Mouse (Mus musculus) limb, embryonic 14.5 days (tissue): ENCODE measurements around the gene Sh3bp4. TPM values are rescaled to one million over a fixed set of nuclear protein-coding genes. Genes with fewer than 3 reads are reported as not detected.
A peak's percentile ranks its signal among the peaks of the same experiment; 100 is the strongest.

Experiments
- ATAC-seq: fragments of 200-750 bp; cut with Nextera tagmentation; 2 replicates; pipeline ENCODE4 v1.8.0; 2017; ENCODE audit warnings: low read depth, moderate number of reproducible peaks, moderate TSS enrichment; ENCODE audit not compliant: low FRiP score
- DNase-seq: peaks from one replicate; pipeline ENCODE4 v3.0.0-alpha.2; 2015; ENCODE audit warnings: low spot score
- H3K27ac ChIP-seq: fragments of 300-500 bp; sonication (generic); replicated peaks from 2 replicates; pipeline ENCODE4 v1.5.1; 2014; ENCODE audit warnings: low read depth, mild to moderate bottlenecking, low read length, moderate library complexity, mixed read lengths
- H3K27me3 ChIP-seq: fragments of 300-500 bp; sonication (generic); 2 replicates; pipeline ENCODE4 v1.6.1; 2014; ENCODE audit warnings: low read length, mixed read lengths; ENCODE audit not compliant: control insufficient read depth, insufficient read depth
- H3K36me3 ChIP-seq: fragments of 300-500 bp; sonication (generic); 2 replicates; pipeline ENCODE4 v1.6.1; 2014; ENCODE audit warnings: mild to moderate bottlenecking, low read length, moderate library complexity, mixed read lengths; ENCODE audit not compliant: control insufficient read depth, insufficient read depth
- H3K4me1 ChIP-seq: fragments of 300-500 bp; sonication (generic); 2 replicates; pipeline ENCODE4 v1.6.1; 2014; ENCODE audit warnings: antibody characterized with exemption, low read length, mixed read lengths; ENCODE audit not compliant: control insufficient read depth, insufficient read depth
- H3K4me2 ChIP-seq: fragments of 300-500 bp; sonication (generic); replicated peaks from 2 replicates; pipeline ENCODE4 v1.6.1; 2014; ENCODE audit warnings: low read depth, mild to moderate bottlenecking, low read length, moderate library complexity; ENCODE audit not compliant: severe bottlenecking
- H3K4me3 ChIP-seq: fragments of 300-500 bp; sonication (generic); replicated peaks from 2 replicates; pipeline ENCODE4 v1.5.1; 2014; ENCODE audit warnings: low read length
- H3K9ac ChIP-seq: fragments of 300-500 bp; sonication (generic); 2 replicates; pipeline ENCODE4 v1.6.1; 2014; ENCODE audit warnings: mild to moderate bottlenecking, low read depth, low read length, moderate library complexity; ENCODE audit not compliant: severe bottlenecking
- H3K9me3 ChIP-seq: fragments of 300-500 bp; sonication (generic); 2 replicates; pipeline ENCODE4 v1.6.1; 2016; ENCODE audit warnings: low read length; ENCODE audit not compliant: control insufficient read depth
- POLR2A ChIP-seq: fragments of 200-500 bp; IDR thresholded peaks from 2 replicates; pipeline ENCODE4 v1.8.0; 2012; ENCODE audit warnings: inconsistent platforms, mild to moderate bottlenecking, moderate library complexity, borderline replicate concordance; ENCODE audit not compliant: insufficient read depth, insufficient read length; ENCODE audit errors: extremely low read depth
- WGBS: fragments of 180-500 bp; shearing (Covaris S2); extraction: QIAGEN DNeasy Blood & Tissue Kit; methylation state at CpG from one replicate; pipeline ENCODE4 v1.1.7; 2014; 5-methylcytosine and 5-hydroxymethylcytosine counted together
- polyA plus RNA-seq, 2 experiments: library from polyadenylated mRNA; depleted of rRNA in 1 of 2; stranded (reverse) in 1 of 2; unstranded in 1 of 2; fragments of >200 nt; fragmentation: Nextera tagmentation in 1 of 2; extraction: Ambion mirVana in 1 of 2; gene quantifications; 2 replicates each; pipeline versions ENCODE4 v1.2.1 to v1.2.3; 2012 to 2014

The Sh3bp4 gene
- polyA plus RNA-seq, 2 experiments, result 20.4 to 20.8 TPM

DNA sequence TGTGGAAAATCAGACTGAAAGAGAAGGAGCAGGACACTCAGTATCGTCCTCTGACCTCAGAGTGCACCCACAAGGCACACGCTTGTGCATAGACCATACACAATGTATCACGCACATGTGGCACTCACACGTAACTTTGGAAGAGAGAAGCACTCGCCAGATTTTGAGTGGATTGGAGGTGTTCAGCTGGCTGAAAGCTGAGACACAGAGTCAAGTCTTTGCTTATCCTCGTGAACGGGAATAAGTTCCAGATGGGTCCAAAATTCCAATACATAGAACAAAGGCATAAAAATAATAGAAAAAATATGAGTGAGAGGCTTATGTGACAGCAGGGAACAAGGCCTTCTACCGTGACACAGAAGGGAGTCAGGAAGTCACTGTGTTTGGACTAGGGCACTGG, 36.6 kb upstream of the Sh3bp4 start:
- DNase-seq (peak; percentile 58), ATAC-seq (peak; percentile 63; the same call in 1 of the 2 replicates)
- WGBS, result 21% methylated on average over 8 of the region's 8 CpGs

DNA sequence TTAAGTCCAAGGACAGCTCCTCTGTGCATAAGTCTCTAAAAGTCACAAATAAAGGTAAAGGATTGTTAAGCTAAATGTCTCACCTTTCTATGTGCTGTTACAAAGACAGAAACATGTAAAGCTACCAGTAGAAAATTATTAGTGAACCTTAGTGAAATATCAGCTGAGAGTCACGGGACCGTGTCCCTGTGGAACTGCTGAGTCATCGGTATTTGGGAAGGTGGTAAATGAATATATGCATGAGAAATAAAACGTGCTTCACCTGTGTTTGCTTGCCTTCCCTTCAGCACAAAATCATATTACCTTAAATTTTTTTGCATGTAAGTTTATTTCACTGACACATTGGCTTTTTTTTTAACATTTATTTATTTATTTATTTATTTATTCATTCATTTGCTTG, 36.2 kb upstream of the Sh3bp4 start:
- ATAC-seq, result no peak
- H3K4me1 ChIP-seq, result peaks cover 16% of the 10 kb centered on the region
- H3K9me3 ChIP-seq, result no peaks in the 10 kb centered on the region
- WGBS, result 42% methylated on average over 4 of the region's 4 CpGs
- H3K36me3 ChIP-seq, result no peaks in the 10 kb centered on the region
- TF ChIP-seq POLR2A, result no peak
- no peak overlapping the region for H3K9ac ChIP-seq
- no peak overlapping the region for H3K4me2 ChIP-seq
- peak overlapping the region; percentile 68 for H3K27ac ChIP-seq
- H3K27me3 ChIP-seq, result no peaks in the 10 kb centered on the region
- H3K4me3 ChIP-seq, result no peak overlapping the region
- no peak for DNase-seq

More for the DNA sequence above, 36.6 kb upstream of the Sh3bp4 start:
- no peak overlapping the region for H3K4me3 ChIP-seq
- no peak overlapping the region for H3K4me2 ChIP-seq
- no peak overlapping the region for H3K9ac ChIP-seq
- H3K27me3 ChIP-seq, result no peaks in the 10 kb centered on the region
- no peaks in the 10 kb centered on the region for H3K36me3 ChIP-seq
- peaks cover 16% of the 10 kb centered on the region for H3K4me1 ChIP-seq
- TF ChIP-seq POLR2A, result no peak
- H3K27ac ChIP-seq, result peak overlapping the region; percentile 68
- no peaks in the 10 kb centered on the region for H3K9me3 ChIP-seq

DNA sequence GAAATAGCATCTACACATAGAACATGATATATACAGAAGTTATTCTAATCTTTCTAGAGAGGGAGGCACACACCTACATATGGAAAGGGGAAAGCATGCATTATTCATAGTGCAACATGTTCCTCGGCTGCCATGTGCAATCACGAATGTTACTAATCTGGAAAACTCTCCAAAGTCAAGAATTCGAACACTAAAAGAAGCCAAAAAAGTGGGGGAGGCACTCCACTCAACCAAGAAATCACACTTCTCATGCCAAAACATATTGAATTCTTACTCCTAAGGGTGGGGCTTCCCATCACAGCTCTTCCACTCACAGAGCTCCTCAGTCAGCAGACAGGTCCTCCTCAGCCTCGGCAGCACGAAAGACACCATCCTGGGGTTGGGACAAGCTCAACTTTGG, 35.1 kb upstream of the Sh3bp4 start:
- no peak for TF ChIP-seq POLR2A
- no peaks in the 10 kb centered on the region for H3K9me3 ChIP-seq
- no peaks in the 10 kb centered on the region for H3K27me3 ChIP-seq
- 72% methylated on average over 5 of the region's 5 CpGs for WGBS
- H3K9ac ChIP-seq, result no peak overlapping the region
- peaks cover 25% of the 10 kb centered on the region for H3K4me1 ChIP-seq
- DNase-seq, result peak; percentile 56
- H3K4me2 ChIP-seq, result no peak overlapping the region
- no peaks in the 10 kb centered on the region for H3K36me3 ChIP-seq
- H3K4me3 ChIP-seq, result no peak overlapping the region
- no peak for ATAC-seq
- H3K27ac ChIP-seq, result no peak overlapping the region

DNA sequence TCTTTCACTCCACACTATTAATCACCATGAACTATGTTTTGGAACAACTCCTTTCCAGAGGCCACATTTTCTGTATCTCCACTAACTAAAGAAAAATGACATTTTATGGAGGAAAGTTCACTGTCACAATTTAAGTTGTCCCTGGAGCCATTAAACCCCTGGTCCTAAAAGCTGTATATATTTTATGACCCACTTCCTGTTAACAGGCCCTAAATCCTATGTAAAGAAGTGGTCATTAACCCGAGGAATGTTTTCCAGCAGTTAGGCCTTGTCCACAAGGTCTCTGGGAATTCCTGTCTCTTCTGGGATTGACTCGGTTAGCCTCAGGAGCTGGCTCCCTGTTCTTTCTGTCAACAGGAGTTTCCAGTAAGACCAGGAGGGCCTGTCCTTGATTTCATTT, 30.4 kb upstream of the Sh3bp4 start:
- Histone ChIP-seq H3K4me2 (no peak overlapping the region), H3K4me3 (no peak overlapping the region), H3K9me3 (no peaks in the 10 kb centered on the region), H3K27ac (no peak overlapping the region), H3K9ac (no peak overlapping the region), H3K36me3 (no peaks in the 10 kb centered on the region), H3K27me3 (no peaks in the 10 kb centered on the region), H3K4me1 (peaks cover 11% of the 10 kb centered on the region; the same call in 1 of the 2 replicates)
- ATAC-seq (no peak), DNase-seq (peak; percentile 44)
- 6% methylated on average over 2 of the region's 2 CpGs for WGBS
- TF ChIP-seq POLR2A, result no peak

DNA sequence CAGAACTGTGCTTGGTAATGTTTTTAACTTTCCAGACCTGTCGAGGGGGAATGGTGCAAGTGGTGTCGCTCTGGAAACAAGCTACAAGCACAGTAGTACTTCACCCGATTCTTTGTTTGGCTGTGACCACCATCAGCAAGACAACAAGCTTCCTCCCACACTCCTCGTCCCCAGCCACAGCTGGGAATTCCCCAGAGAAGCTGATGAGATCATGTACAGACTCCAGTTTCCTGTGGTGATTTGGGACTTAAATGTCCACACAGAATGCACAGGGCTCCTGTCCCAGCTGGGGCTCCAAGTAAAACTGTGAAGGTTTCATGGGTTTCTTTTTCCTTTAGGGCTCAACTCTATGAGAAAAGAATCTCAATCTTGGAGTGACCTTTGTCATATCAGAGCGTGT, 28.9 kb upstream of the Sh3bp4 start:
- H3K4me1 ChIP-seq, result peaks cover 11% of the 10 kb centered on the region; the same call in 1 of the 2 replicates
- no peak overlapping the region for H3K27ac ChIP-seq
- DNase-seq, result no peak
- 56% methylated on average over 5 of the region's 5 CpGs for WGBS
- H3K9ac ChIP-seq, result no peak overlapping the region
- no peaks in the 10 kb centered on the region for H3K27me3 ChIP-seq
- TF ChIP-seq POLR2A, result no peak
- no peaks in the 10 kb centered on the region for H3K36me3 ChIP-seq
- no peaks in the 10 kb centered on the region for H3K9me3 ChIP-seq
- no peak overlapping the region for H3K4me2 ChIP-seq
- no peak overlapping the region for H3K4me3 ChIP-seq
- ATAC-seq, result no peak

DNA sequence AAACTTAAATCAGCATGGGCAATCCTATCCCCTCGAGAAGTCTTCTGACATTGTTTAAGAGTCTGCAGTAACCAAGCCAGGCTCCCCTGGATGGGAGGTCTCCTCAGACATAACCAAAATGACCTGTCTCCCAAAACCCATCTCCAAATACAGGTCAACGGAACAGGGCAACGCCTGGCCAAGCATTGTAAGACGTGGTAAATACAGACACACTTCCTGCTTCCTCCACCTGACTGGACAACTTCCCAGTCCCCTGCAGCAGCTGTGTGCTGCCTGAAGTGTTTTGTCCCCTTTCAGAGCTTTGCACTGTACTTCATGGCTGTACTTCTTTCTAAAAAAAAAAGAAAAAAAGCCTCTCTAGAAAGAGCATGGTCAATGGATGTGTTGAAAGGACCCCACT, 28.1 kb upstream of the Sh3bp4 start:
- no peaks in the 10 kb centered on the region for H3K9me3 ChIP-seq
- no peaks in the 10 kb centered on the region for H3K36me3 ChIP-seq
- TF ChIP-seq POLR2A, result no peak
- no peaks in the 10 kb centered on the region for H3K27me3 ChIP-seq
- no peak overlapping the region for H3K4me2 ChIP-seq
- no peak for DNase-seq
- 71% methylated on average over 4 of the region's 4 CpGs for WGBS
- no peak overlapping the region for H3K4me3 ChIP-seq
- no peak overlapping the region for H3K27ac ChIP-seq
- no peak for ATAC-seq
- no peak overlapping the region for H3K9ac ChIP-seq
- H3K4me1 ChIP-seq, result peaks cover 11% of the 10 kb centered on the region; the same call in 1 of the 2 replicates
